Mouse (Mus musculus): ENCODE measurements at regions not wholly inside any gene's neighbourhood (a gene's known extent, or its start where the extent isn't known, plus 50 kb on each side); places are given as distances from the start of the nearest gene placed in this dataset.

- Histone ChIP-seq H3K4me1 (ENCODE audit: control insufficient read depth, insufficient read depth, low read length) (no peaks in the 10 kb centered on the region), H3K9ac (ENCODE audit: low read depth, poor library complexity, severe bottlenecking) (no peak overlapping the region), H3K27me3 (ENCODE audit: control insufficient read depth, insufficient read depth, low read length, poor library complexity, severe bottlenecking) (no peaks in the 10 kb centered on the region), H3K9me3 (replicated peaks; ENCODE audit: control insufficient read depth, insufficient read depth, low read length, poor library complexity, severe bottlenecking) (no peaks in the 10 kb centered on the region), H3K36me3 (ENCODE audit: control insufficient read depth, insufficient read depth, low read length, poor library complexity, severe bottlenecking) (no peaks in the 10 kb centered on the region), H3K4me3 (ENCODE audit: low read depth, low read length) (no peak overlapping the region), H3K27ac (ENCODE audit: insufficient read depth, low read length) (no peak overlapping the region)
- no peak for TF ChIP-seq EP300 (IDR thresholded peaks at IDR 0.05; ENCODE audit: insufficient read depth, low read depth, low read length)
- no peak for TF ChIP-seq CTCF (IDR thresholded peaks at IDR 0.05; ENCODE audit: low read depth, low read length)
- TF ChIP-seq POLR2A (IDR thresholded peaks at IDR 0.05; ENCODE audit: insufficient read depth, low read length): no peak
Measured at GRCm38 (mm10) chr3:151903169-151903568, 65.7 kb upstream of the Ptgfr start.

- no peak overlapping the region for H3K4me3 ChIP-seq (ENCODE audit: low read depth, low read length)
- H3K4me1 ChIP-seq (ENCODE audit: control insufficient read depth, insufficient read depth, low read length): no peaks in the 10 kb centered on the region
- no peaks in the 10 kb centered on the region for H3K9me3 ChIP-seq (replicated peaks; ENCODE audit: control insufficient read depth, insufficient read depth, low read length, poor library complexity, severe bottlenecking)
- no peaks in the 10 kb centered on the region for H3K36me3 ChIP-seq (ENCODE audit: control insufficient read depth, insufficient read depth, low read length, poor library complexity, severe bottlenecking)
- H3K27me3 ChIP-seq (ENCODE audit: control insufficient read depth, insufficient read depth, low read length, poor library complexity, severe bottlenecking): no peaks in the 10 kb centered on the region
- no peak overlapping the region for H3K9ac ChIP-seq (ENCODE audit: low read depth, poor library complexity, severe bottlenecking)
- no peak overlapping the region for H3K27ac ChIP-seq (ENCODE audit: insufficient read depth, low read length)
- TF ChIP-seq POLR2A (IDR thresholded peaks at IDR 0.05; ENCODE audit: insufficient read depth, low read length) (no peak), EP300 (IDR thresholded peaks at IDR 0.05; ENCODE audit: insufficient read depth, low read depth, low read length) (no peak), CTCF (IDR thresholded peaks at IDR 0.05; ENCODE audit: low read depth, low read length) (no peak)
Measured at GRCm38 (mm10) chr3:151902216-151902827, 64.9 kb upstream of the Ptgfr start.

GRCm38 (mm10) chr3:151899676-151900075 is 62.2 kb upstream of the Ptgfr start:
- TF ChIP-seq EP300 (IDR thresholded peaks at IDR 0.05; ENCODE audit: insufficient read depth, low read depth, low read length): no peak
- TF ChIP-seq CTCF (IDR thresholded peaks at IDR 0.05; ENCODE audit: low read depth, low read length): no peak
- no peak for TF ChIP-seq POLR2A (IDR thresholded peaks at IDR 0.05; ENCODE audit: insufficient read depth, low read length)
- Histone ChIP-seq H3K27ac (ENCODE audit: insufficient read depth, low read length) (no peak overlapping the region), H3K9me3 (replicated peaks; ENCODE audit: control insufficient read depth, insufficient read depth, low read length, poor library complexity, severe bottlenecking) (no peaks in the 10 kb centered on the region), H3K9ac (ENCODE audit: low read depth, poor library complexity, severe bottlenecking) (no peak overlapping the region), H3K4me1 (ENCODE audit: control insufficient read depth, insufficient read depth, low read length) (no peaks in the 10 kb centered on the region), H3K4me3 (ENCODE audit: low read depth, low read length) (no peak overlapping the region), H3K27me3 (ENCODE audit: control insufficient read depth, insufficient read depth, low read length, poor library complexity, severe bottlenecking) (0 out of 2 replicates have a peak, but pooled peaks cover 1% of the 10 kb centered on the region), H3K36me3 (ENCODE audit: control insufficient read depth, insufficient read depth, low read length, poor library complexity, severe bottlenecking) (no peaks in the 10 kb centered on the region)

GRCm38 (mm10) chr3:151899094-151899493 is 61.7 kb upstream of the Ptgfr start:
- H3K27ac ChIP-seq (ENCODE audit: insufficient read depth, low read length): no peak overlapping the region
- TF ChIP-seq POLR2A (IDR thresholded peaks at IDR 0.05; ENCODE audit: insufficient read depth, low read length): no peak
- TF ChIP-seq CTCF (IDR thresholded peaks at IDR 0.05; ENCODE audit: low read depth, low read length): no peak
- no peak for TF ChIP-seq EP300 (IDR thresholded peaks at IDR 0.05; ENCODE audit: insufficient read depth, low read depth, low read length)
- no peaks in the 10 kb centered on the region for H3K36me3 ChIP-seq (ENCODE audit: control insufficient read depth, insufficient read depth, low read length, poor library complexity, severe bottlenecking)
- H3K9ac ChIP-seq (ENCODE audit: low read depth, poor library complexity, severe bottlenecking): no peak overlapping the region
- 0 out of 2 replicates have a peak, but pooled peaks cover 1% of the 10 kb centered on the region for H3K27me3 ChIP-seq (ENCODE audit: control insufficient read depth, insufficient read depth, low read length, poor library complexity, severe bottlenecking)
- no peaks in the 10 kb centered on the region for H3K9me3 ChIP-seq (replicated peaks; ENCODE audit: control insufficient read depth, insufficient read depth, low read length, poor library complexity, severe bottlenecking)
- H3K4me3 ChIP-seq (ENCODE audit: low read depth, low read length): no peak overlapping the region
- no peaks in the 10 kb centered on the region for H3K4me1 ChIP-seq (ENCODE audit: control insufficient read depth, insufficient read depth, low read length)

DNA sequence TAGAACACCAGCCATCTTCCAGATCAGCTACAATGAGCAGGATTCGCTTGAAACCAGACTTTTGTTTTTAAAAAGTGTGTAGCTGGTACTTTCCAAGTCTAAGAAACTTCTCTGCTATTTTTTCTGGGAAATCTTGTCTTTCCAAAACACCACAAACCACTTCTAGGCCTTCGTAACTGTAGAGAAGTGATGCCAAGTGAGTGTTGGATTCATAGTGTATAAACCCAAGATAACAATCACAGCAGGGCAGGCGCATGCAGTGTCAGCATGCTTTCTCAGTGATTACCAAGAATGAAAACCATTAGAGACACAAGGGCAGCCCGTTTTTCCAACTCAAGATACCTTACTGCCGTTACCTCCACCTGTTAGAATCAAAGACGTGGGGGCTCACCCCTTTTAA is 58.9 kb upstream of the Ptgfr start:
- Histone ChIP-seq H3K9ac (ENCODE audit: low read depth, poor library complexity, severe bottlenecking) (no peak overlapping the region), H3K4me1 (ENCODE audit: control insufficient read depth, insufficient read depth, low read length) (no peaks in the 10 kb centered on the region), H3K27ac (ENCODE audit: insufficient read depth, low read length) (no peak overlapping the region), H3K4me3 (ENCODE audit: low read depth, low read length) (no peak overlapping the region), H3K9me3 (replicated peaks; ENCODE audit: control insufficient read depth, insufficient read depth, low read length, poor library complexity, severe bottlenecking) (no peaks in the 10 kb centered on the region), H3K36me3 (ENCODE audit: control insufficient read depth, insufficient read depth, low read length, poor library complexity, severe bottlenecking) (no peaks in the 10 kb centered on the region), H3K27me3 (ENCODE audit: control insufficient read depth, insufficient read depth, low read length, poor library complexity, severe bottlenecking) (0 out of 2 replicates have a peak, but pooled peaks cover 1% of the 10 kb centered on the region)
- no peak for TF ChIP-seq EP300 (IDR thresholded peaks at IDR 0.05; ENCODE audit: insufficient read depth, low read depth, low read length)
- no peak for TF ChIP-seq CTCF (IDR thresholded peaks at IDR 0.05; ENCODE audit: low read depth, low read length)
- no peak for TF ChIP-seq POLR2A (IDR thresholded peaks at IDR 0.05; ENCODE audit: insufficient read depth, low read length)

- H3K9me3 ChIP-seq (replicated peaks; ENCODE audit: control insufficient read depth, insufficient read depth, low read length, poor library complexity, severe bottlenecking): no peaks in the 10 kb centered on the region
- H3K27ac ChIP-seq (ENCODE audit: insufficient read depth, low read length): no peak overlapping the region
- TF ChIP-seq CTCF (IDR thresholded peaks at IDR 0.05; ENCODE audit: low read depth, low read length) (no peak), EP300 (IDR thresholded peaks at IDR 0.05; ENCODE audit: insufficient read depth, low read depth, low read length) (no peak), POLR2A (IDR thresholded peaks at IDR 0.05; ENCODE audit: insufficient read depth, low read length) (no peak)
Measured at GRCm38 (mm10) chr3:151894712-151895111, 57.3 kb upstream of the Ptgfr start.

More at GRCm38 (mm10) chr3:151894712-151895111, 57.3 kb upstream of the Ptgfr start:
- Histone ChIP-seq H3K4me3 (ENCODE audit: low read depth, low read length) (no peak overlapping the region), H3K4me1 (ENCODE audit: control insufficient read depth, insufficient read depth, low read length) (no peaks in the 10 kb centered on the region), H3K27me3 (ENCODE audit: control insufficient read depth, insufficient read depth, low read length, poor library complexity, severe bottlenecking) (0 out of 2 replicates have a peak, but pooled peaks cover 1% of the 10 kb centered on the region), H3K9ac (ENCODE audit: low read depth, poor library complexity, severe bottlenecking) (no peak overlapping the region), H3K36me3 (ENCODE audit: control insufficient read depth, insufficient read depth, low read length, poor library complexity, severe bottlenecking) (no peaks in the 10 kb centered on the region)

Data from ES-Bruce4 (cell line).